Mouse (Mus musculus): ENCODE measurements at regions not wholly inside any gene's neighbourhood (a gene's known extent, or its start where the extent isn't known, plus 50 kb on each side); places are given as distances from the start of the nearest gene placed in this dataset.

GRCm38 (mm10) chr13:119140436-119140835 is 288.0 kb upstream of the Paip1 start:
- DNase-seq, result no peak

DNA sequence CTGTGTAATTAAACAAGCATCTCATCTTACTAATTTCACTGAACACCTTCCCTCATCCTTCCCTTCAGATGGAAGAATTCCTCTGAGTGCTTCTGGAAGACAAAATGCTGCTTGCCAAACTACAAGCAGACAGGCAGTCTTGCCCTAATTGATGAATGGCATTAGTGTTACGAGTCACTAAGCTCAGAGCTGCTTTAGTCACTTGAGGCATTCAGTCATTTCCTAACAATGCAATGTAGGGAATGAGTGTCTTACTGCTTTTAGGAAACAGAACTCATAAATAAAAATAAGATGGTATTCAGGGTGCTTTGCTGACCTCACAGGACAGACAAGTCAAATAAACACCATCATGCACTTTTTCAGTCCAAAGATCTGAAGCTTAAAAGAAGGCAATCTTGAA is 285.1 kb upstream of the Paip1 start:
- no peak for DNase-seq

DNA sequence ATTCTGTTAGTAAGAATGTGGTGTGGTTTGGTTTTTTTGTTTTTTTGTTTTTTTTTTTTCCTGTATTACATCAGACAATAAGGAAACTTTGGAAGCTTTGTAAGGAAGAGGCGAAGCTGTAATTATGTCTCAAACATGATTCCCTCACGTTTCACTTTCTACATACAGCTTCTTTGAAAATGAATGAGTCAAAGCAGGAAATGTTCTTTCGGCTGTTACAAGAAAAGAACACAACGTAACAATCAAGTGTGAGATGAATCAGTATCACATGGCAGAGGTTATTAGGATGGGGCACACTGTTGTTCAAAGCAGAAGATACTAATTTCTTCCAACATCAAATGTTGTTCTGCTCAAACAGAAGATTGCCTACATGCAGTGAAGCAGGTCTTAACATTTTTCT is 282.7 kb upstream of the Paip1 start:
- no peak for DNase-seq

GRCm38 (mm10) chr13:119147701-119148100 is 280.7 kb upstream of the Paip1 start:
- DNase-seq, result no peak

GRCm38 (mm10) chr13:119149141-119149540 is 279.3 kb upstream of the Paip1 start:
- no peak for DNase-seq

GRCm38 (mm10) chr13:119150847-119151548 is 277.4 kb upstream of the Paip1 start:
- DNase-seq, result no peak

GRCm38 (mm10) chr13:119177753-119178152 is 250.6 kb upstream of the Paip1 start:
- DNase-seq, result no peak

DNA sequence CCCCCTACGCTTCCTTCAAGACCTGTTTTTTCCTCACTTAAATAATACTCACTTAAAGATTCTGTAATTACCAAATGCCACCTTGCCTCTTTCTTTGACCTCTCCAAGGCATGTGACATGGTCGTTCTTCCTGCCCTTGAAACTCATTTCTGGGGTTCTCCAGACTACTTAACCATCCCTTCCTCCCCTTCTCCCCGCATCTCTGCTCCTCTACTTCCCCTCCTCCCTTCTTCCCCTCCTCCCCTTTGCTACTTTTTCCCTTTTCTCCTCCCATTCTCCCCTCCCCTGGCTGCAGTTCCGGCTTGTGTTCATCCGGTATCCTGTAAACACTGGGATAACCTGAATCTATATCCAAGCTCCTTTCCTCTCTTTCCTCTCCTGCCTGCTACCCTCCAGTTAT is 250.2 kb upstream of the Paip1 start:
- DNase-seq, result no peak

- no peak for DNase-seq
These were observed 249.1 kb upstream of the Paip1 start for GRCm38 (mm10) chr13:119179157-119179920.

- DNase-seq, result no peak
These were observed 244.0 kb upstream of the Paip1 start for GRCm38 (mm10) chr13:119184322-119184877.

DNA sequence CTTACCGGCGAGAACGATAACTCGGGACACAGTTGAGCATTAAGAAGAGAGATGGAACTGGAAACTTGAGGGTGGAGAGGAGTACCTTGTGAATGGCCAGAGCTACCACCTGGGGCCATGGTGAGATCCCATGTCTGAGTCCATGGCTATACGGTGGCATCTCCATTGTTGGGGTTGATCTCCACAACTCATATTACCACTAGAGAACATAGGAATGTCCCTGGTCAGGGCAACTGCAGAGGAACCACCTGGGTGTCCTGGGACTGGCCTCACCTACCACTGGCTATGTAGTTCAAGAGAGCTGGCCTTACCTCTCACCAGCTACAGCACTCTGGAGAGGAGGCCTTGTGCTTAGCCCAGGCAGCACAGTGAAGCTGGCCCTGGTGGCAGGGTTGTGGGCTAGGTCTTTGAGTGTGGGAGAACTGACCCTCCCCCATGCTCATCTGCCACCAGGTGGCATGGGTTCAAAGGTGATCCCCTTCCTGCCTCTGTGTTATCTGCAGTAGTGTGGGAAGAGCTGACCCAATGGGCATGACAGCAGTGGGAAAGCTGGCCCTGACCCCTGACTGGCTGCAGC is 242.7 kb upstream of the Paip1 start:
- no peak for DNase-seq

DNA sequence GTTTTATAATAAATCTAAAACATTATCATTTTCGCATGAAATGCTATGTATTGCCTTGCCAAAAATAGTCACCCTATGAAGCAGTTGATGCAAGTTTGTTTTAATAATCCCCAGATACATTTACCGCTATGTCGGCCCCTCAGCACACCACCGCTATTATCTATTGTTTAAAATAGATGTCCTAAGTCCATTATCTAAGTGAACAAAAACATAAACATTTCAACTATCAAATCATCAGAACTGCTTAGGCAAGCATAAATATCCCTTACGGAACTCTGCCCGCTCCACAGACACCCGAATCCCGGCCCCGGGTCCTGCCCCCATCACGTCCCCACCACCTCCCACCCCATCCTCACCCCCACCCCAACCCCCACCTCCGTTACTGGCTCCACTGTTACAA is 196.8 kb upstream of the Paip1 start:
- DNase-seq, result no peak

DNA sequence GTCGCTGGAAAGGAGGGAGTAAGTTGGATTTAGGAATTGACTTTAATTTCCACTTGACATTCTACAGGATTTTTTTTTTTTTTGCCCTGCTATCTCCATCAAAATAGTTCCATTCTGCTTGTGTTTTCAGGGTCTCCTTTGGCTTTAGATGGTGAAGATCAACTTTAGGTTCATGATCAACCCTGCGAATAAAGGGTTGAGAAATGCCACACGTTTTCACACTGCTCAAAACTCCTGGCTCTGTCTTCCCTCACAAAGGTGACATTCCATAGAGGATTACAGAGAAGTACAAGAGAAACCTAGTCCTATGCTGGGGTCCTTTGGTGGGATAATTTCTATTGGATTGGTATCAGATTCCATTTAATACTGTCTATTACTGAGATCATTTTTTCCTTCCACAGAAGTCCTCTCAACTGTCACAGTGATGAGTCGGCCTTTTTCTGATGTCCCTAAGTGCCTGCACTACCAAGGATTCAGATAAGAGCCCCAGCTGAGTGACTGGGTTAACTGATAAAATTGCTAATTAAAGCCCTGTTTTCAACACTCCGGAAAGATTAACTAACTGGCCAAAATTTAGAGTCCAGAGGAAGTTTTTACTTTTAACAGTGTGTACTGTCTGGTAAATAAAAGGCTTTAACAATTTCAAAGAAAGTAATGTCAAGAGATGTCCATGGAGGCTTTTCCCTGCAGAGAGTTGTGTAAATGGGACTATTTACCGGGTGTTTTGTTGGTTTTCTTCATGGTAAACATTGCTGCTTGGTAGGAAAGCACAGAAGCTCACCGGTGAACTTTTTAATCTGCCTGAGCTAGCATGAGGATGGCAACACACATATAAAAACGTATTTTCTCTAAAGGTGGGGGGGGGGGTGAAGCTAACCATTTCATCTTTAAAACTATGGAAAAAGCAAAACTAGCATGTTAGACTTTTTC is 196.0 kb upstream of the Paip1 start:
- no peak for DNase-seq

- DNase-seq, result no peak
These were observed 195.4 kb upstream of the Paip1 start for GRCm38 (mm10) chr13:119233030-119233385.

GRCm38 (mm10) chr13:119233869-119234268 is 194.5 kb upstream of the Paip1 start:
- DNase-seq, result no peak

DNA sequence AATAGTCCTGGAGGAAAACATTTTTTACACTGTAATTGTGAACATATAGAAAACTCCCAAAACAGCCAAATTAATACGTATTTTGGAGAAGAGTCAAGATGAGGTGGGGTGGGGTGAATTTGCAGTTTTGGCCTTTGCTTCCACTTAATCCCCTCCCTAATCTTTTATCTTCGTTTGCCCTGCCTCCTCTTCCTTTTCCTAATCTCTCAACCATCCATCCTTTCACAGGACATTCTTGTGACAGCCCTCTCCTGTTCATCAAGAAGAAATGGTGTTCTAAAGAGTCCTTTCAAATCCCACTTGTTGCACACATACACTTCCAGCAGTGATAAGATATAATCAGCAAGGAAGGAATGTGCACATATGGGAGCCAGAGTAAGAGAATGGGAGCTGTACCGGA is 186.0 kb upstream of the Paip1 start:
- DNase-seq, result no peak

DNA sequence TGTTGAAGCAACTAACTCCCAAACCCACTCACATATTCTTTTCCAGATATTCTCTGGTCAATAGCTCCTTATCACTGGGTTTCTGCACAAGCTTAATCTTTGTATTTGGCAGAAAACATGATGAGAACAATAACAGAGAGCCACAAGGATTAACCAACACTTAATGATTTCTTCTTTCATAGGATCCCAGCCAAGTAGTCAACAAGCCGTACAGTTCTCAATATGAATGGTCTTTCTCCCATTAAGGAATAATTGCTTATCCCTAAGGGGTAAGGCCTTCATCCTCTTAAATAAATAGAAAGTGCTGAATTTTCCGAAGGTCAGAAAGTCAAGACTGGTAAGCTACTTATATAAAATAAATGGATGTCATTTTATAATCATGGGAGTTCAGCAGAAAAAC is 181.3 kb upstream of the Paip1 start:
- DNase-seq, result no peak

GRCm38 (mm10) chr13:119252006-119252405 is 176.4 kb upstream of the Paip1 start:
- DNase-seq, result no peak

DNA sequence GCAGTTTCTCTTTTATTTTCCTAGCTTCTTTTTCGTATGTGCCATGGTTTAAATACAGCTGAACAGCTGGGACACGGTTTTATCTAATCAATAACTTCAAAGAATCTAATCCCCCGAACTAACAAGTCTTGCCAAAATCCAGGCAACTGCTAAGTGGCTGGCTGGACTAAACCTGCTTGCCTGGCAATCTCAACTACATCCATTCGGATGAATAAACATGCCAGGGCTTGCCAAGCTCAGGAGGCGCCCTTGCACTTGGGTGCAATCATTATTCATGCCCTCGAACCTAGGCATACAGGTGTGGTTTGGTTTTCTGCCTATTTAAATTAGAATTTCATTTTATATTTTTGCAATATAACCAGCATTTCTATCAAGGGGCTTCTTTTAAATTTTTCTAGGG is 172.1 kb upstream of the Paip1 start:
- DNase-seq, result peak; percentile 56 to 61

DNA sequence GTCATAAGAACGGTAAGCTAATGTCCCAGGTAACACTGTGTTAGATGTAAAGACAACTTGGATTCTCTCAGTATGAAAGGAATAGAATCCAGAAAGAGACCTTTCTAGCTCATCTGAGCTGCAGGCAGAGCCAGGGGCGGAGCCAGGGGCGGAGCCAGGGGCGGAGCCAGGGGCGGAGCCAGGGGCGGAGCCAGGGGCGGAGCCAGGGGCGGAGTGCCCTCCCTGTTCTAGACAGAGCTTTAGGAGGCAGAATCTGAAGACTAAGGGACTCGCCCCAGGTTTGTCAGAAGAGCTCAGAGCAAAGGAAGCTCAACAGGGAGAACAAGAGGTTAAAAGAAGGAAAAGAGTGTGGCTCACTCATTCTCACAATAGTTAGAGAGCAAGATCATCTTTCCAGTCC is 169.9 kb upstream of the Paip1 start:
- DNase-seq, result no peak

DNA sequence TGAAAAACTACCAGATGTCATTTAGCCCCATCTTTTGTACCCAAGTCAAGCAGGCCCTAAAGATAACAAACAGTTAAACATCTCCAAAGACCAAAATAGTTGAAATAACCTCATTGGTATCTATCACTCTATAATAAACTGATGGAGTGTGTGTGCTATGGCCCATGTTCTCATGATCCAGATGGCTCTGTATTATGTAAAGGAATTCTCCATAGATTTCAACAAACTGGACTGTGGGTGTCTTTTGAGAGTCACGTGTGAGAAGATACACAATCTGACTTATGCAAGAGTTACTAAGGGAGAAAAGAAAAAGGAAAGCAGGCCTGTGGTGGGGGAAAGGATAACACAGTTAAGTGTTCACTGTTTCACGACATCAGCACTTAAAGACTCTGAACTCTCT is 164.8 kb upstream of the Paip1 start:
- no peak for DNase-seq

DNA sequence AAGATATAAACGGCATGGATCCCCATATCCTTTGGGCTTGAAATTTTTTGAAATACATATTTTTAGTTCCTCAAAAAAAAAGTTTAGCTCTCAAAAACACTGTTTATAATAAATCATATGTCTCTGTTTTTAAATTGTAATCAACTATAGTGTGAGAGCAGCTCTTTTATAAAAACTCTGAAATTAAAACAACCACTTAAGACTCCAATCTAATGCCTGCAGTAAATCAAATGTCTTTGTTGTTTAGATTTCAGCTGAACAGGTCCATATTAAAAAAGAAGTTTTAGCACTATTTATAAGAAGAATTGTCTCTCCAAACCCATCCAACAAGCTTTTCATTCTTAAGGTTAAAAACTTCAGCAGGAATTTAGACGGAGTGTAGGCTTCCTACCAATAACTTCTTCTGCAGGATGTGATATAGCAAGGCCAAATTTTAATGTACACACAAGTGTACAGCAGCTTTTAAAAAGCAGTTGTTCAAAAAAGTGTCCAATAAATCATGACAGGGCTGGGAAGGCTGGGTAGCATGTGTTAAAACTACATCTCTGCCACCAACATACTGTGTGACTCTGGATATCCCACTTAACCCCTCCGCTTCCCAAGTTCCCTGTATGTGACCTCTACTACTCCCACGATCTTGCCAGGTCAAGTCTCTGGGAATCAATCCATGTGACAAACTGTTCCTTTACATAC is 160.6 kb upstream of the Paip1 start:
- no peak for DNase-seq

All from cerebellum, postnatal 14 days (tissue).